Mouse (Mus musculus) NIH3T3 (cell line): ENCODE data around the gene Gap43.
"Not testable (repeated sequence)": the region's sequence is repeated elsewhere in the genome, so short reads cannot be mapped to it uniquely, and the experiment has no call there.

Experiments
- DNase-seq: peaks from one replicate; pipeline ENCODE4 v3.0.0-alpha.2; 2012; ENCODE audit warnings: low read depth

The Gap43 gene

GRCm38 (mm10) chr16:42294481-42294880, 46.0 kb downstream of the Gap43 start:
- DNase-seq, result no peak

GRCm38 (mm10) chr16:42294056-42294455, 46.4 kb downstream of the Gap43 start:
- no peak for DNase-seq

GRCm38 (mm10) chr16:42291572-42291971, 48.9 kb downstream of the Gap43 start:
- DNase-seq, result no peak

- no peak for DNase-seq
Measured at GRCm38 (mm10) chr16:42284005-42284404, 56.4 kb downstream of the Gap43 start.

GRCm38 (mm10) chr16:42277713-42278112, 62.7 kb downstream of the Gap43 start:
- DNase-seq, result no peak

GRCm38 (mm10) chr16:42277268-42277667, 63.2 kb downstream of the Gap43 start:
- no peak for DNase-seq

- DNase-seq, result peak; percentile 76
Measured at GRCm38 (mm10) chr16:42276216-42277141, 64.0 kb downstream of the Gap43 start.

GRCm38 (mm10) chr16:42275518-42276215, 64.8 kb downstream of the Gap43 start:
- no peak for DNase-seq

- no peak for DNase-seq
Measured at GRCm38 (mm10) chr16:42271213-42271612, 69.2 kb downstream of the Gap43 start.

GRCm38 (mm10) chr16:42269587-42269967, 70.9 kb downstream of the Gap43 start:
- no peak for DNase-seq

GRCm38 (mm10) chr16:42268843-42269586, 71.4 kb downstream of the Gap43 start:
- DNase-seq, result no peak

- DNase-seq, result no peak
Measured at GRCm38 (mm10) chr16:42265185-42265584, 75.3 kb downstream of the Gap43 start.

- DNase-seq, result no peak
Measured at GRCm38 (mm10) chr16:42262935-42263542, 77.4 kb downstream of the Gap43 start.

GRCm38 (mm10) chr16:42255693-42256092, 84.8 kb downstream of the Gap43 start:
- no peak for DNase-seq

- no peak for DNase-seq
Measured at GRCm38 (mm10) chr16:42255222-42255621, 85.2 kb downstream of the Gap43 start.

GRCm38 (mm10) chr16:42252252-42252651, 88.2 kb downstream of the Gap43 start:
- DNase-seq, result no peak

- not testable (repeated sequence) for DNase-seq
Measured at GRCm38 (mm10) chr16:42244121-42244520, 96.3 kb downstream of the Gap43 start.

- no peak for DNase-seq
Measured at GRCm38 (mm10) chr16:42231306-42231705, 109.1 kb downstream of the Gap43 start.
